Mouse (Mus musculus): ENCODE results near the gene Gm10142. TPM values are rescaled to one million over a fixed set of nuclear protein-coding genes. Genes with fewer than 3 reads are reported as not detected.
A peak's percentile ranks its signal among the peaks of the same experiment; 100 is the strongest.
"Not testable (repeated sequence)": the region's sequence is repeated elsewhere in the genome, so short reads cannot be mapped to it uniquely, and the experiment has no call there.

The Gm10142 gene
- polyA plus RNA-seq (2017; shearing (Covaris generic)), result not detected

DNA sequence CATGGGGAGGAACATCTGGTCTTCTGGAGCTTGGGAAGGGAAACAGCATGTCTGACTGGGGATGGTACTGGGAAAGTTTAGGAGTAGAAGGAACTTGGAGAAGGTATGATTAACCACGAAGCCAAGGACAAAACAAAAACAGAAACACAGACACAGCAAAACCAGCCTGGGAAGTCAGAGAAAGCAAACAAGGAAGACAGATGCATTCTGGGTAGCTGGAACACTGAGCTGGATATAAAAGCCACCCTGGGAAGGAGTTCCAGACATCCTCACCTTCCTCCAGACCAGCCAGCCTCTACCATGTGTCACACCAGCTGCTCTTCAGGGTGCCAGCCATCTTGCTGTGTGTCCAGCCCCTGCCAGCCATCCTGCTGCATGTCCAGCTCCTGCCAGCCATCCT, at the start of gene Gm10142:
Gm10142 (plus strand) TSS at position 301 of the 400 bp plus-strand sequence.
- ATAC-seq, result no peak

DNA sequence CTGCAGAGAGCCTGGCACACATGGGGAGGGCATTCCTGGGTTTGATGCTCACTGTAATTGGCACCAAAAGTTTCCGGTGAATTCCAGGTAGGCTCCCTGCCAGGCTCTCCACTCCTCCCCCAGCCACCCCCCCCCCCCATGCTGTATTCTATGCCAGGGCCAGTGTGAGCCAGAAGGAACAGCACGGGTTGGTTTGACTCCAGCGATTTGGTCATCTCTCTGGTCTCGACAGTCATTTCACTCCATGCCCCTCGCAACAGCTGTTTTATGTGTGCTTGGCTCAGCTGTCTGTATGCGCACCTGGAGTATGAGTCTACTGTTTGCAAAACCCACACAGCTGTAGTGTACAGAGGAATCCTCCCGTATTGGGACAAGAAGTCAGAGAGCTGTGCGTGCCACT, 49.3 kb upstream of the Gm10142 start:
- no peak for ATAC-seq

DNA sequence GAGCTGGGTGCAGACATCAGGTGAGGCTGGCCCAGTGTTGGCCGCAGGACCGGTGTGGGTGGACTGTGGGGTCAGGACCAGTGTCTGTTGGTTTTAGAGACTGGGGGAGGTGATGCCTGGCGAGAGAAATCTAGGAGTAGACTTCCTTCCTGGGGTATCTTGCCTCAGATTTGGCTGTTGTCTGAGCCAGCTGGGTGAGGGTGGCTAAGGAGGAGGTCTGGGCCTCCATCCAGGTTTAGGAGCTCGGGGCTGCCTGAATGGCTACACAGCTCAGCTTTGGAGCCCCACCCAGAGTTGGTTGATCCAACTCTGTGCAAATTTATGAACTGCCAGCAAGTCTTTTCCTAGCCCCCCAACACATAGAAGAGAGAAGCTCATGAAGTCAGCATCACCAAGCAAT, 48.2 kb upstream of the Gm10142 start:
- ATAC-seq, result no peak

DNA sequence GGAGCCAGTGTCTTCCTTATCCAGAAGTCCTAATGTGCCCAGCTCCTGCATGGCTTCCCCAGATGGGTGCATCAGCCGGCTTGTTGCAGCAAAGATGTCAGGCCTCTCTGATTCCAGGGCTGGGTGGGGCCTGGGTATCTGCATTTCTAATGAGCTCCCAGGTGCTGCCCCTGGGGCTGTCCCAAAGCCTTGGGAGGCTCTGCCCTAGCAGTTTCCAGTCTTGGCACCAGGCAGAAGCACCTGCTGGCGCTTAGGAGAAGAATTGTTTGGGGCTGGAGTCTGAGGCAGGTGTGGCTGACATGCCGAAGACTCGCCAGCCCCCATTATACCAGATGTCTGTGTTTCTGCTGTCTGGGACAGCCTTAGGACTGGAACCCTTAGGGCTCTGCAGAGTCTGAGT, 44.9 kb upstream of the Gm10142 start:
- ATAC-seq, result no peak

DNA sequence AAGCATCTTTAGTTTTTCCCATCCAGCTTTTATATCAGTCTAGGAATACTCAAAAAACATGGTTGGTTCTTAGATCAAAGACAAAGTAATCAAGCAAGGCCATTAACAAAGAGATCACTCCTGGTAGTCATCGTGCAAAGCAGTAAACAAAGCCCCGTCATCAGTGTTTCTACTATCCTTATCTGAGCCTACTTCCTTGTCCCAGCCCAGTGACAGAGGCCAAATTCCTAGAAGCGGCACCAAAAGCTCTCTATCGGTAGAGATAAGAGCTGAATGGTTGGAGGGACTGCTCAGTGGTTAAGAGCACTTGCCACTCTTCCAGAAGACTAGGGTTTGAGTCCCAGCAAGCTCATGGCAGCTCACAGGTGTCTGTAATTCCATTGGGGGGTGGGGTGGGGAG, 44.1 kb upstream of the Gm10142 start:
- ATAC-seq, result no peak

DNA sequence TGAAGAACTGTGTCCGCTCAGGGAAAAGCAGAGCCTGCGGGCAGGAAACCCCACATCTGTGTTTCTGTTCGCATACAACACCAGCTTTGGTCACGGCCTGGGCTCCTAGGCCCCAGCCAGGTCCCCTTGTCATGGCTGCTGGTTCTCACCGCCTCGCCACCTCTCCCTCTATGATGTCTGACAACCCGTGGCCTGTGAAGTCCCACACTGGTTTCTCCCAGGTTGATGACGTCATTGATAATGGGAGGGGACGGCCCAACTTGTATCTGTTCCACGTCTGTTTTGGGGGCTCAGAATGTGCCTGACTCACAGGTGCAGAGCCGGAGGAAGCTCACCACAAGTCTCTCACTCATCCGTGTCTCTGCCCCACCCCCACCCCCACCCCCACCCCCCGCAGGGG, 41.8 kb upstream of the Gm10142 start:
- no peak for ATAC-seq

DNA sequence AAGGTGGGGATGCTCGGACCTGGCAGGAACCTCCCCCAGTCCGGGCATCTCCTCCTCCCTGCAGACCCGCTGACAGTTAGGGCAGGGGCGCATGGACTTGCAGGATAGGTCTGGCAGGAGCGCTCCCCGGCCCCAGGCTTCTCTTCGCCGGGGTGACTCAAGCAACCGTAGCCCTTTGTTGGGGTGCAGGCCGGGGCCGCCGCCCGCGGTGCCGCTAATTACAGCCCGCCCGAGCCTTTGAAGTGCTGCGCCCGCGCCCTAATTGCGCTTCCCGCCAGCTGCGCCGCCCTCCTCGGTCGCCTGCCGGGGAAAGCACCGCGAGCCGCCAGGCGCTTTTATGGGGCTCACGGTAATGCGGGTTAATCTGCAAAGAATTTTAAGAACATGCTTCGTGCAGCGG, 38.0 kb upstream of the Gm10142 start:
- peak; percentile 23 for ATAC-seq

DNA sequence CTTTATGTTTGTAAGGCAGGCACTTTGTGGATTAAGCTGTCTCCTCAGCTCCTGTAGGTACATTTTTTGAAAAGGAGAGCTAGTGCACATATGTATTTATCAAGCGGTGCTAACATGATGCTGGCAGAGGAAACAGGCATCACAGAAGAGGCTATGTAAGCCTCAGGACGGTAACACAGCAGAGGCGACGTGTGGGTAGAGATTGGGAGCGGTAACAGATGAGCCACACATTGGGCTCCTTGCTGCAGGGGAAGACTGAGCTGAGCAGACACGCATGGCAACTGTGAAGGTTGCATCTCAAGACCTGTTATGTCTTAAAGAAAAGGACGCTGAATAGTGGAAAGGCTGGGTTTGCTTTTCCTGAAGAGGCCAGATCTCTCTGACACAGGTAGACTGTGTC, 32.6 kb upstream of the Gm10142 start:
- no peak for ATAC-seq

DNA sequence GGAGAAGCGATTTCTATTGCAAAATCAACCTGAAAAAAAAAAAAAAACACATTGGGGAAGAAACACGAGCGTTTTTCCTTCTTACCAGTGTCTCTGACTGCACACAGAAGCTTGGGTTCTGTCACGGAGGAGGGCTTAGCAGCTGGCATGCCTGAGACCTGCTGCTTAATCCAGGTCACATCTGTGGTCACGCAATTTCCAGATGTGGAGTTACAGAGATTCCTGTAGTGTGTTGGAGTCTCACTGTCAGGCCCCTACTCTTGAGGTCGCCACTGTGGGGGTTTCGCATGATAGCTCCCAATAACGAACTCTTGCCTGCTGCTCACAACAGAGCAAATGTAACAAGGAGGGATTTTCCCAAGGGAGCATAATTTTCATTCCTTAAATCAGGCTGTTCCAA, 31.4 kb upstream of the Gm10142 start:
- no peak for ATAC-seq

DNA sequence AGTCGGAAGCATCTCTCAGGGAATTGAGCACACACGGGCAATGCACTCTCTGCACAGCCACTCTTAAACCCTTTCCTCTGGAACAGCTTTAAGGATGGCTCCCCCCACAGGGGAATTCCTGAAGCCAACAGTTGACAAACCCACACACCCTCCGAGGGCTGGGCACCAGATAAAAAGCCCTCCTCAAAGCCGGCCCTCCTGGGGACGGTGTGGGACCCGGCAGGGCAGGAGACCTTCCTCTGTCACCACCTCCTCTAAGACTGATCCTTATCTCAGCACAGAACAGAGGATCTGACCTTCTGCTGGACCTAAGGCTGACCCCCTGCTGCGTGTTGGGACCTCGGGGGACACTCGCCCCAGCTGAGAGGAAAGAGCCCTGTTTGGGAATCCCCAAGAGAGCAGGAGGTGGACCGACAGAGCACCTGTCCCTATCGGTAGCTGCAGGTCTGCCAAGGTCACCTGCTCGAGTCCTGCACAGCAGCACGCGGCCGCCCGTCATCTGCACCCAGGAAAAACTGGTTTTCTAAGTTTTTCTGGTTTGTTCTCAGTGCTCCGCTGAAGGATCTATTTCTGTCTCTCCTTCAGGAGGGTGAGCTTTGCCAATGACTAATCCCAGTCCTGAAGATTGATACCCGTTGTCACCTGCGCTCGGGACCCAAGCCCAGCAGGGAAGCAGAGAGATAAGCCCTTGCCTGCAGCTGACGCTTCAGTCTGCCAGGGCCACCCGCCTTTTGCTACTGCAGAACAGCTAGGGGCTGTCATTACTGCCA, 29.5 kb upstream of the Gm10142 start, which contains the start of gene Tspear:
Tspear (plus strand) TSS at position 675 of the 770 bp plus-strand sequence.
- ATAC-seq, result no peak

DNA sequence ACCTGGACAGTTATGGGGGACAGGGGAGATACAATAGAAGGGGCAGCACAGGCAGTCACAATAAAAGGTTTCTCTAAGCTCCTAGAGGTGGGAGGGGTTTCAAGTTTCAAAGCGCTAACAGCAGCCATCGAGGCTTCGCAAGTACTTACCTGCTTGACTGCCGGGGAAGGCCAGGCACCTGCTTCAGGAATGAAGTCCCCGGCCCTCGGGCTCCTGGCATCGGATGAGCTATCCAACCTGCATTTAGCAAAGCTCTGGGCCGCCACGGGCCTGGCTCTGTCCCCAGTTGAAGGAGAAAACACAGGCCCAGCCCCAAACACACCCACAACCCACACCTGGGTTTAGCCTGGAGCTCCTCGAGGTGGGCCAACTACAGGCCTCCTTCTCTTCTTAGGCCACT, 28.6 kb upstream of the Gm10142 start:
- ATAC-seq, result no peak

DNA sequence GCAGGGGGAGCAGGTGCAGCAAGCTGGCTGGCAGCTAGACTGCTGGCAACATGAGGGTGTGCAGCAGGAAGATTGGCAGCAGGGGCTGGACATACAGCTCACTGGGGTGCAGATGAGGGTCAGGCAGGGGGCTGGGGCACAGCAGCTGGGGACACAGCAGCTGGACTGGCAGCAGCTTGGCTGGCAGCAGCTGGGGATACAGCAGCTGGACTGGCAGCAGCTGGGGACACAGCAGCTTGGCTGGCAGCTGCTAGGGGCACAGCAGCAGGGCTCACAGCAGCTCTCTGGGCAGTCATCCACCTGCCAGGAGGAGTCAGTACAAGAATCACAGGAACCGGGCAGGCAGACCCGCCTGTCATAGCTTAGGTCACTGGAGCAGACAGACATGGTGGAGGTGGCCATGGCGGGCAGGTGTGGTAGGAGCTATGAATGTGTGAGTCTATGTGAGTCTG, 25.2 kb upstream of the Gm10142 start, which contains the start of gene Gm19402:
Gm19402 (minus strand) TSS at position 402 of the 452 bp plus-strand sequence.
- not testable (repeated sequence) for ATAC-seq

DNA sequence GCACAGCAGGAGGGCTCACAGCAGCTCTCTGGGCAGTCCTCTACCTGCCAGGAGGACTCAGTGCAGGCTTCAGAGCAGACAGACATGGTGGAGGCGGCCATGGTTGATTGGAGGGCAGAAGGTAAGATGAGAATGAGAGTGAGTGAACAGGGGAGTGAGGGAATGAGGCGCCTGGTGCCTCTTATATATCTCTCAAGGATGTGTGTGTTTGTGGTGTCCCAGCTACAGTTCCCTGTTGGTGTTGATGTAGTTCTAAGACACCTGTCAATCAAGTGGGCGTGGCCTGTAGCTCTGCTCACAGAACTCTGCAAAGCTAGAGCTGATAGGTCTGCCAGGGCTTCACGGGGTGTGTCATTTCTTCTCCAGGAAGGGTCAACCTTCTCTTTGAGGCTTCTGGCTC, 18.5 kb upstream of the Gm10142 start, which contains the start of gene Gm9508:
Gm9508 (minus strand) TSS at position 101 of the 400 bp plus-strand sequence.
- ATAC-seq, result no peak

DNA sequence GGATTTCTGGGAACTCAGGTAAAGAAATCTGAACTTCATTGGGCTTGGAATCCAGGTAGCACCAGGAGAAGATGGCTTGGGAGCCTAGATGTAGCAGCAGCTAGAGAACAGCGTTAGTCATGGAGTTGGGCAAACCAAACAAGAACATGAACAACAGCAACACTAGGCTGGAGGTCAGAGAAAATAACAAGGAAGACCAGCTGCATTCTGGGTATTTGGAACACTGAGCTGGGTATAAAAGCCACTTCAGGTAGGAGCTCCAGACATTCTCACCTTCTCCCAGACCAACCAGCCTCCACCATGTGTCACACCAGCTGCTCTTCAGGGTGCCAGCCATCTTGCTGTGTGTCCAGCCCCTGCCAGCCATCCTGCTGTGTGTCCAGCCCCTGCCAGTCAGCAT, 9.3 kb upstream of the Gm10142 start, which contains the start of gene Gm10272:
Gm10272 (plus strand) TSS at position 301 of the 400 bp plus-strand sequence.
- ATAC-seq, result no peak

DNA sequence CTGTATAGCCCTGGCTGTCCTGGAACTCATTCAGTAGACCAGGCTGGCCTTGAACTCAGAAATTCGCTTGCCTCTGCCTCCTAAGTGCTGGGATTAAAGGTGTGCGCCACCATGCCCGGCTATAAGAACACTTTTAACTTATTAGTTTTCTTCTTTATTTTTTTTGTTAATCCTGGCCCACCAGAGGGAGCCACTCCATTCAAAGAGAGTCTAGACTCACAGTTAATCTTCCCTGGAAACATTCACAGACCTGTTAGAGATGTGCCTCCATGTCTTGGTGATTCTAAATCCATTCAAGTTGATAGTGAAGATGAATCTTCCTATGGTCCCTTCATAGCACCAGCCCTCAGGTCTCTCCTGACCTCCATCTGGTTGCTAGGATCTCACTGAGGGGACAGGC, 5.8 kb upstream of the Gm10142 start:
- ATAC-seq, result no peak

DNA sequence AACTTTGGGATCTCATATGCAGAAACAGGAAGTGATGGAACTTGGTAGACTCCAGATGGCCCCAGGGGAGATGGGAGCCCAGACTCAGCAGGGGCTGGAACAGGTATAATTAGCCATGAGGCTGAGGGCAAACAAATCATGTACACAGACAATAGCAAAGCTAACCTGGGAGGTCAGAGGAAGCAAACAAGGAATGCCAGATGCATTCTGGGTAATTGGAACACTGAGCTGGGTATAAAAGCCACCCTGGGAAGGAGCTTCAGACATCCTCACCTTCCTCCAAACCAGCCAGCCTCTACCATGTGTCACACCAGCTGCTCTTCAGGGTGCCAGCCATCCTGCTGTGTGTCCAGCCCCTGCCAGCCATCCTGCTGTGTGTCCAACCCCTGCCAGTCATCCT, 4.5 kb upstream of the Gm10142 start, which contains the start of gene Gm10024:
Gm10024 (plus strand) TSS at position 301 of the 400 bp plus-strand sequence.
- ATAC-seq, result not testable (repeated sequence)

DNA sequence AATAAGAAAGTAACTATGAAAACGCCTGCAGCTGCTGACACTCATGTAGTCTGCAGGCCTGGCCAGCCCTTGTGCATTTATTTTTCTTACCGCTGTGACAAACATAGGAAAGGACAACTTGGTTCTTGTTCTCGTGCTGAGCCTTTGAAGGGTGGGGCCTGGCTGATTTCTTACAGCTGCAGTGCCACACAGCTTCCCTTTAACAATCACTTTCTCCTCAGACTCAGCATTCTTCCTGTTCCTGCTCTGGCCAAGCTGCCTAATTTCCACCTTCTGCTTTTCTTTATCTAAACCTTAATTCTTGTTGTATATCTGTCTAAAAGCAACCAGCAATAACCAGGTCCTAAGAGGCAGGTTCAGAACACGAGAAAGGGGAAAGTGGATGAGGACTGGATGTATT, 1.9 kb upstream of the Gm10142 start:
- no peak for ATAC-seq

DNA sequence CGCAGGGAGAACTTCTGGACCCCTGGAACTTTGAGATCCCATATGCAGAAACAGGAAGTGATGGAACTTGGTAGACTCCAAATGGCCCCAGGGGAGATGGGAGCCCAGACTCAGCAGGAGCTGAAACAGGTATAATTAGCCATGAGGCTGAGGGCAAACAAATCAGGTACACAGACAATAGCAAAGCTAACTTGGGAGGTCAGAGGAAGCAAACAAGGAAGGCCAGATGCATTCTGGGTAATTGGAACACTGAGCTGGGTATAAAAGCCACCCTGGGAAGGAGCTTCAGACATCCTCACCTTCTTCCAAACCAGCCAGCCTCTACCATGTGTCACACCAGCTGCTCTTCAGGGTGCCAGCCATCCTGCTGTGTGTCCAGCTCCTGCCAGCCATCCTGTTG, 4.7 kb downstream of the Gm10142 start, which contains the start of gene Krtap12-1:
Krtap12-1 (plus strand) TSS at position 301 of the 400 bp plus-strand sequence.
- not testable (repeated sequence) for ATAC-seq

DNA sequence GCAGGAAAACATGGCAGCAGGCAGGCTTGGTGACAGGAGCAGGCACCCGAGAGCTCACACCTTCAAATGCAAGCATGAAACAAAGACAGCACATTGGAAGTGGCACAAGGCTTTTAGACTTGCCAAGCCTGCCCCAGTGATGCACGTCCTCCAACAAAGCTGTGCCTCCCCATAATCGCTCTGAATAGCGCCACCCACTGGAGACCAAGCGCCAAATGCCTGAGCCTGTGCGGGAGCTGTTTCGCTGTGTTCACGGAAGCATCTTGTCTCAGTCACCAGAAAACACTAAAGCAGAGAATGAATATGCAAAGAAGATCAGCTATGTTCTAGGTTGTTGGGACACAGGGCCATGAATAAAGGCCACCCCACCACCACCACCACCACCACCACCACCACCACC, 9.2 kb downstream of the Gm10142 start:
- no peak for ATAC-seq

DNA sequence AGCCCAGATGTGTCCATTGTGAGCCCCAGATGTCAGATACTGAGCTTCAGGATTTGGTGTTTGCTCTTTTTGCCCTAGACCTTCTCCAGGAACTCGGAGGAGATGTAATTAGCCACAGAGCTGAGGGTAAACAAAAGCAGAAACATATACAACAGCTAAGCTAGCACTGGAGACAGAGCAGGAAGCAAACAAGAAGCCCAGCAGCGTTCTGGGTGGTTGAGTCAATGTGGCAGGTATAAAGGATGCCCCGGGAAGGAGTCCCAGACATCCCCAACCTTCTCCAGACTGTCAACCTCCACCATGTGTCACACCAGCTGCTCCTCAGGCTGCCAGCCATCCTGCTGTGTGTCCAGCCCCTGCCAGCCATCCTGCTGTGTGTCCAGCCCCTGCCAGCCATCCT, 10.6 kb downstream of the Gm10142 start, which contains the start of gene Gm10100:
Gm10100 (plus strand) TSS at position 301 of the 400 bp plus-strand sequence.
- no peak for ATAC-seq

DNA sequence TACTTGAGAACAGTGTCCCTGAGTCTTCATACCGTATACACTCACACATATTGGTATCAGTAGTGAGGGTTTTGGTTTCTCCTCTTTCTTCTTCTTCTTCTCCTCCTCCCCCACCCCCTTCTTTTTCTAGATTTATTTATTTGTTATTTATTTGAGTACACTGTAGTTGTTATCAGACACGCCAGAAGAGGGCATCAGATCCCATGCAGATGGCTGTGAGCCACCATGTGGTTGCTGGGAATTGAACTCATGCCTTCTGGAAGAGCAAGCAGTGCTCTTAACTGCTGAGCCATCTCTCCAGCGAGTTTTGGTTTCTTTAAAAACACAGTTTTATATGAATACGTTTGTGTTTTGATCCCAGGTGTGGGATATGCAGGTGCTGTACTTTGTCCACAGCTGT, 12.7 kb downstream of the Gm10142 start:
- ATAC-seq, result no peak

DNA sequence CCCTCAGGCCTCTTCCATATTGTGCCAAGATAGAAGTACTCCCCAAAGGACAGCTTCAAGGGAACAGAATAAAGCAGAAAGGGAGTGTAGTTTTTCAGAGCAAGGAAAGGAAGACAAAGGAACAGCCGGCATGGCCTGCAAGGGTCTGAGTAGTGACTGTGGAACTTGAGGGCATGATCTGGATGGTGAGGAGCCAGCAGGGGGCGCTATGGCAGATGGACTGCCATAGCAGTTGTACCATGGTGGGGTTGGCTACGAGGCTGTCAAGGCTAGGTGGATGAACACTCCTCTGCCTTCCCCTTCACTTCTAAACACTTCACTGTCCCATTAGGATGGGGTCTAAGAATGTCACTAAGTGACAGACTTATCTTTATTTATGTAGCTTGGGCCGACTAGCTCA, 13.6 kb downstream of the Gm10142 start:
- no peak for ATAC-seq

DNA sequence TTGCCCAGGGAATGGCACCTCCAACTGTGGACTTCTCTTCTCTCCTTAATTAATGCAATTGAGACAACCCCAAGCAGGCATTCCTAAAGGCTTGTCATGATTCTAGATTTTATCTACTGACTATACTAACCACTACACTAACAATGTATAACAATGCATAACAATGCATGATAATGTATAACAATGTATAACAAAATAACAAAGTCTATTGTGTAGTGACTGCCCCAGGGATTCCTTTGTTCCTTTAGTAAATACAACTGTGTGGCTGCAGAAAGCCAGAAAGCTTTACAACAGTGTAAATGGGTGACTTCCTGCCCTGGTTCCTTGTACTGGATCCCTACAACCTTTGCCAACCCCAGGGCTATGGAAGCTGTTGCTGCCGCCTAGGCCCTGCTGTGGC, 20.3 kb downstream of the Gm10142 start:
- ATAC-seq, result no peak

DNA sequence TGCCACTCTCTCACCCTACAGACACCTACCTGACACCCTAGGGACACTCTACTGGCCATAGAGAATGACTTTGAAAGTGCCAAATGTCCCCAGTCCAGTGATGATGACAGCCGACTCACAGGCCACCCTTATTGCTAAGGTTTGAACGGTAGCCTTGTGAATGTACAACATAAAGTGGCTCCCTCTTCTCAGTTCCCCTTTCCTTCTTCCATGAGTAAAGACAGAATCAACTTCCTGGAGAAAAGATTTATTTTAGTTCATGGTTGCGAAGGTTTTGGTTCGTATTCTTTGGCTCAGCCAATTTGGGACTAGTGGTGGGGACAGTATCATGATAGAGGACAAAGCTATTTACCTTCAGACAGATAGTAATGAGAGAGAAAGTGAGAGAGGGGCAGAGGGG, 23.3 kb downstream of the Gm10142 start:
- ATAC-seq, result no peak

Measured in activated CD4-positive, CD25-positive, alpha-beta regulatory T cell, adult 4 months (primary cell).